Mouse (Mus musculus) spleen, adult 2 months (tissue): ENCODE measurements around the gene Epha4. TPM values are rescaled to one million over a fixed set of nuclear protein-coding genes. Genes with fewer than 3 reads are reported as not detected.

Source experiments
- DNase-seq, 2 experiments: peaks; one replicate each; pipeline versions ENCODE4 v3.0.0 to v3.0.0-alpha.2; 2012 to 2021; ENCODE audit warnings: low spot score in 2 of 2, low read depth in 1 of 2
- H3K27ac ChIP-seq: fragments of 200-500 bp; 2 replicates; pipeline ENCODE4 v1.5.1; 2012; ENCODE audit warnings: low read length, inconsistent platforms; ENCODE audit not compliant: insufficient read depth
- H3K27me3 ChIP-seq: fragments of 200-500 bp; 2 replicates; pipeline ENCODE4 v1.6.1; 2012; ENCODE audit warnings: mild to moderate bottlenecking, moderate library complexity, low read length, inconsistent platforms; ENCODE audit not compliant: control insufficient read depth, insufficient read depth
- H3K36me3 ChIP-seq: fragments of 200-500 bp; 2 replicates; pipeline ENCODE4 v1.6.1; 2012; ENCODE audit warnings: mild to moderate bottlenecking, low read length, inconsistent platforms; ENCODE audit not compliant: control insufficient read depth, insufficient read depth
- H3K4me1 ChIP-seq: fragments of 200-500 bp; 2 replicates; pipeline ENCODE4 v1.6.1; 2011; ENCODE audit warnings: inconsistent platforms; ENCODE audit not compliant: control insufficient read depth, insufficient read depth, insufficient read length
- H3K4me3 ChIP-seq: fragments of 200-500 bp; 2 replicates; pipeline ENCODE4 v1.5.1; 2011; ENCODE audit warnings: mild to moderate bottlenecking, inconsistent platforms; ENCODE audit not compliant: insufficient read depth, insufficient read length; ENCODE audit errors: extremely low read depth
- CTCF ChIP-seq: fragments of 200-500 bp; IDR thresholded peaks from 2 replicates; pipeline ENCODE4 v1.5.1; 2011; ENCODE audit warnings: mild to moderate bottlenecking, inconsistent platforms; ENCODE audit not compliant: insufficient read depth, insufficient read length, insufficient replicate concordance; ENCODE audit errors: extremely low read depth
- POLR2A ChIP-seq: fragments of 200-500 bp; IDR thresholded peaks from 2 replicates; pipeline ENCODE4 v1.6.1; 2011; ENCODE audit warnings: low read depth, low read length, inconsistent platforms
- WGBS: fragments of 180-500 bp; shearing (Covaris S2); methylation state at CpG from one replicate; pipeline ENCODE4 v1.1.7; 2018; 5-methylcytosine and 5-hydroxymethylcytosine counted together
- polyA plus RNA-seq: library from polyadenylated mRNA; depleted of rRNA; stranded (reverse); fragments of >200 nt; gene quantifications from 2 replicates; pipeline ENCODE4 v1.2.3, GENCODE M21; 2012

Epha4 gene
- polyA plus RNA-seq, 1 experiment, result 0.36 TPM

DNA sequence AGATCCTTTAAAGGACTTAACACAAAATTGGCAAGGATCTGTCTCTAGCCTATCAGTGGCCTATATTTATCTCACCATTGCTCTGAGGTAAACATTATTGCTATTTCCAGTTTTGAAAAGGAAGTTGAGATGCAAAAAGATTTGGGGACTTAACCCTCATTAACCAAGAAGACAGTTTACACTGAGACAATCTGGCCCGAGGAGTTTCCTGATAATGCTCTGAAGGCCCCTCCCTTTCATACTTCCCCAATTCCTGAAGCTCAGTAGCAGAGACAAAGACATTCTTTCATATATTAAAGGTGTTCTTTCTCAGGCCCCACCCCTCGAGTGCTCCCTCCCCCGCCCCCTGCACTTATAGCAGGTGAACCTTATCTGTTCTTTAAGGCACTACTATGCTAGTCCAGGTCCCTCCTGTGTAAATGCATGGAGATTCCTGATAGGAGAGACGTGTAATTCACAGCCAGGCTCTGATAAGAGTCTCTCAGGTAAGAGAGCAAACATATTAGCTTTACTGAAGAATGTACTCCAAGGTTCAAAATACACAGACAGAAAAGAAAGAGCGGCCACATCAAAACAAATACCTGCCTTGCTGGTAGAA lies 46.1 kb downstream of the Epha4 start:
- Histone ChIP-seq H3K4me3 (no peak overlapping the region), H3K27ac (no peak overlapping the region), H3K27me3 (no peaks in the 10 kb centered on the region), H3K4me1 (no peaks in the 10 kb centered on the region), H3K36me3 (no peaks in the 10 kb centered on the region)
- whole genome bisulfite sequencing, result 59% methylated on average over 5 of the region's 5 CpGs
- DNase-seq, result no peak
- TF ChIP-seq CTCF (no peak), POLR2A (no peak)

- Histone ChIP-seq H3K27me3 (no peaks in the 10 kb centered on the region), H3K36me3 (no peaks in the 10 kb centered on the region), H3K4me3 (no peak overlapping the region), H3K4me1 (no peaks in the 10 kb centered on the region), H3K27ac (no peak overlapping the region)
- TF ChIP-seq CTCF (no peak), POLR2A (no peak)
- WGBS, result 52% methylated on average over 4 of the region's 4 CpGs
- no peak for DNase-seq
Measured at GRCm38 (mm10) chr1:77465524-77465923, 49.4 kb downstream of the Epha4 start.

DNA sequence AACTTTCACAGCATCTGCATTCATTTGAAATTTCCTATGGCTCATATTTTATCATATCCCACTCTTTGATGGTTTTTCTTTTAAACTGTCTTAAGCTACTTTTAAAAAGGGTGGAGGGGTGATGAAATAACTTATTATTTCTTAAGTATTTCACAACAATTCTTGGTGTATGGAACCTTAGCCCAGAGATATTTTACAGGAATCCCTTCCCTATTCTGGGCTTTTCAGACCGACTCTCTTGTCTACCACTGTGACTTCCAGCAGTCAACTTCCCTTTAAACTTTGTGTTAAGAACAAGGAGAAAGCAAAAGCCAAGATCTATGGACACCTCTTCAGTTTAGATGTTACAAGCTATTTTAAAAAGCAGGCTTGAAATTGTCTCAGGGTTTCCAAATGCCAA lies 50.8 kb downstream of the Epha4 start:
- Histone ChIP-seq H3K36me3 (no peaks in the 10 kb centered on the region), H3K27me3 (no peaks in the 10 kb centered on the region), H3K4me1 (no peaks in the 10 kb centered on the region), H3K4me3 (no peak overlapping the region), H3K27ac (no peak overlapping the region)
- 49% methylated on average over 1 of the region's 1 CpGs for WGBS
- TF ChIP-seq POLR2A, result no peak
- TF ChIP-seq CTCF, result no peak
- DNase-seq, result no peak

GRCm38 (mm10) chr1:77461877-77462615 lies 52.8 kb downstream of the Epha4 start:
- Histone ChIP-seq H3K4me3 (no peak overlapping the region), H3K27ac (no peak overlapping the region), H3K4me1 (no peaks in the 10 kb centered on the region), H3K36me3 (no peaks in the 10 kb centered on the region), H3K27me3 (no peaks in the 10 kb centered on the region)
- 64% methylated on average over 3 of the region's 3 CpGs for WGBS
- DNase-seq, result no peak
- TF ChIP-seq POLR2A, result no peak
- no peak for TF ChIP-seq CTCF

GRCm38 (mm10) chr1:77460831-77461629 lies 53.9 kb downstream of the Epha4 start:
- TF ChIP-seq POLR2A (no peak), CTCF (no peak)
- 79% methylated on average over 11 of the region's 11 CpGs for WGBS
- no peak for DNase-seq
- Histone ChIP-seq H3K27ac (no peak overlapping the region), H3K4me1 (no peaks in the 10 kb centered on the region), H3K36me3 (no peaks in the 10 kb centered on the region), H3K4me3 (no peak overlapping the region), H3K27me3 (no peaks in the 10 kb centered on the region)

- no peaks in the 10 kb centered on the region for H3K4me1 ChIP-seq
- TF ChIP-seq CTCF (no peak), POLR2A (no peak)
- no peaks in the 10 kb centered on the region for H3K27me3 ChIP-seq
- H3K27ac ChIP-seq, result no peak overlapping the region
- H3K4me3 ChIP-seq, result no peak overlapping the region
- WGBS, result 84% methylated on average over 7 of the region's 7 CpGs
- DNase-seq, result no peak
- no peaks in the 10 kb centered on the region for H3K36me3 ChIP-seq
Measured at GRCm38 (mm10) chr1:77458751-77459385, 56.0 kb downstream of the Epha4 start.
